Comparison of ENCODE assay signal across 14 mouse cellular contexts in genomic region chr19:11536593-11536992, GRCm38 (mm10). TPM values are rescaled to one million over a fixed set of nuclear protein-coding genes. Genes with fewer than 3 reads are reported as not detected.
DNase-seq lines count a peak whose midpoint lies in the region; ATAC-seq and TF ChIP-seq lines count a peak whose summit lies in the region.
"Had no signal": no experiment of that assay in that cellular context is flagged by ENCODE, and none has a peak within 500 bp of the region (broad histone marks: within the 10 kb centered on the region; RNA-seq: fewer than 3 reads in every experiment).

Gene Ms4a4d (plus strand): TSS chr19:11536801.

- WGBS in spleen, adult 2 months, result 76% methylated on average over 7 of the region's 7 CpGs
- 5% methylated on average over 7 of the region's 7 CpGs for WGBS in lung, embryonic 15.5 days
- 15% methylated on average over 7 of the region's 7 CpGs for WGBS in midbrain, embryonic 15.5 days

- no peaks in the 10 kb centered on the region; the same call in 1 of the 2 replicates for H3K36me3 ChIP-seq in spleen, adult 2 months (ENCODE audit: control insufficient read depth, insufficient read depth, low read length)
- H3K36me3 ChIP-seq in lung, embryonic 15.5 days, result no peaks in the 10 kb centered on the region
- no peaks in the 10 kb centered on the region for H3K36me3 ChIP-seq in midbrain, embryonic 15.5 days (replicated peaks)
- H3K36me3 ChIP-seq: forebrain, embryonic 15.5 days; limb, embryonic 13.5 days; stomach, embryonic 15.5 days had no signal

- no peaks in the 10 kb centered on the region for H3K27me3 ChIP-seq in spleen, adult 2 months (ENCODE audit: control insufficient read depth, insufficient read depth, low read length)
- no peaks in the 10 kb centered on the region for H3K27me3 ChIP-seq in lung, embryonic 15.5 days
- H3K27me3 ChIP-seq in midbrain, embryonic 15.5 days (replicated peaks), result no peaks in the 10 kb centered on the region
- H3K27me3 ChIP-seq: forebrain, embryonic 15.5 days; limb, embryonic 13.5 days; stomach, embryonic 15.5 days had no signal

- no peaks in the 10 kb centered on the region for H3K9me3 ChIP-seq in lung, embryonic 15.5 days
- no peaks in the 10 kb centered on the region for H3K9me3 ChIP-seq in midbrain, embryonic 15.5 days
- H3K9me3 ChIP-seq: forebrain, embryonic 15.5 days; limb, embryonic 13.5 days; stomach, embryonic 15.5 days had no signal

- H3K27ac ChIP-seq in spleen, adult 2 months (ENCODE audit: insufficient read depth, low read length), result peak within 1 kb of the TSS; percentile 70
- no peak within 1 kb of the TSS for H3K27ac ChIP-seq in lung, embryonic 15.5 days
- H3K27ac ChIP-seq in midbrain, embryonic 15.5 days, result no peak within 1 kb of the TSS
- H3K27ac ChIP-seq: forebrain, embryonic 15.5 days; limb, embryonic 13.5 days; stomach, embryonic 15.5 days had no signal

- no peak for TF ChIP-seq CTCF in spleen, adult 2 months (IDR thresholded peaks at IDR 0.05; ENCODE audit: extremely low read depth, insufficient read depth, insufficient read length, insufficient replicate concordance)

- peaks cover 8% of the 10 kb centered on the region for H3K4me1 ChIP-seq in spleen, adult 2 months (ENCODE audit: control insufficient read depth, insufficient read depth, insufficient read length)
- H3K4me1 ChIP-seq in lung, embryonic 15.5 days, result 0 out of 2 replicates have a peak, but pooled peaks cover 5% of the 10 kb centered on the region
- no peaks in the 10 kb centered on the region for H3K4me1 ChIP-seq in midbrain, embryonic 15.5 days
- H3K4me1 ChIP-seq: forebrain, embryonic 15.5 days; limb, embryonic 13.5 days had no signal

- H3K4me2 ChIP-seq in lung, embryonic 15.5 days, result no peak within 1 kb of the TSS
- H3K4me2 ChIP-seq in midbrain, embryonic 15.5 days, result no peak within 1 kb of the TSS
- H3K4me2 ChIP-seq: forebrain, embryonic 15.5 days; limb, embryonic 13.5 days; stomach, embryonic 15.5 days had no signal

- H3K9ac ChIP-seq in lung, embryonic 15.5 days, result no peak within 1 kb of the TSS
- H3K9ac ChIP-seq in midbrain, embryonic 15.5 days, result no peak within 1 kb of the TSS
- H3K9ac ChIP-seq: forebrain, embryonic 15.5 days; limb, embryonic 13.5 days; stomach, embryonic 15.5 days had no signal

- no peak for TF ChIP-seq POLR2A in spleen, adult 2 months (IDR thresholded peaks at IDR 0.05; ENCODE audit: low read depth, low read length)

- DNase-seq in spleen, adult 2 months (ENCODE audit: low read depth in 1 of 2, low spot score in 2 of 2), result no peak
- no peak for DNase-seq in spleen, adult 18-20 months
- DNase-seq in gastrocnemius, postnatal 10 days, result peak; percentile 24
- no peak for DNase-seq in frontal cortex, postnatal 25 days (ENCODE audit: low spot score in 2 of 2)
- DNase-seq in B cell, adult 2 months, result no peak
- DNase-seq in cerebellum, adult 8-10 months, result no peak
- DNase-seq: cerebellum, postnatal 36 days had no signal

- H3K4me3 ChIP-seq in spleen, adult 2 months (ENCODE audit: extremely low read depth, insufficient read depth, insufficient read length), result peak within 1 kb of the TSS; percentile 33
- no peak within 1 kb of the TSS for H3K4me3 ChIP-seq in lung, embryonic 15.5 days
- H3K4me3 ChIP-seq in midbrain, embryonic 15.5 days, result no peak within 1 kb of the TSS
- H3K4me3 ChIP-seq: forebrain, embryonic 15.5 days; limb, embryonic 13.5 days; myocyte; stomach, embryonic 15.5 days had no signal

- ATAC-seq in lung, embryonic 15.5 days (ENCODE audit: borderline replicate concordance, extremely low read depth, low FRiP score, low TSS enrichment), result peak; percentile 46; the same call in 1 of the 2 replicates
- ATAC-seq in midbrain, embryonic 15.5 days (replicated peaks), result no peak
- ATAC-seq: forebrain, embryonic 15.5 days; inflammation-experienced regulatory T-cells, adult 6 months had no signal

RNA-seq across cellular contexts. Expression of gene Ms4a4d, which starts in this region (rescaled TPM):
- 8.6 and 10.2 TPM in 2 replicates for polyA plus RNA-seq in spleen, adult 2 months (2012; rRNA removed)
- total RNA-seq in gastrocnemius, postnatal 10 days (2021), result 1 to 10 TPM; 2.7 to 2.8 TPM
- 1.2 and 1.4 TPM in 2 replicates for polyA plus RNA-seq in lung, embryonic 15.5 days (2015; fragmentation: Nextera tagmentation; extraction: Ambion mirVana)
- not detected in 2 replicates for polyA plus RNA-seq in midbrain, embryonic 15.5 days (2015; fragmentation: Nextera tagmentation; extraction: Ambion mirVana)
- polyA plus RNA-seq: forebrain, embryonic 15.5 days had no signal
